Mouse (Mus musculus) adrenal gland, postnatal 0 days (tissue): ENCODE data around the gene Prps1l1. TPM values are rescaled to one million over a fixed set of nuclear protein-coding genes. Genes with fewer than 3 reads are reported as not detected.

ENCODE experiments used
- polyA plus RNA-seq: library from polyadenylated mRNA; unstranded; fragments of >200 nt; fragmentation: Nextera tagmentation; extraction: Ambion mirVana; gene quantifications from 2 replicates; pipeline ENCODE4 v1.2.1, GENCODE M21; 2015

Prps1l1 gene
- polyA plus RNA-seq = not detected in 2 replicates

GRCm38 (mm10) chr12:34984461-34984860 is at the start of gene Prps1l1:
Gene Prps1l1, plus strand, starts transcription at chr12:34984761.

Other genes with a start within 250 kb of the Prps1l1 start
- 2.5 and 3.1 TPM in 2 replicates for gene Hdac9, start 67.7 kb upstream of the Prps1l1 start, polyA plus RNA-seq
- gene Snx13, start 62.4 kb downstream of the Prps1l1 start, polyA plus RNA-seq = 15.2 and 21.8 TPM in 2 replicates